Mouse (Mus musculus) adrenal gland, adult (tissue): Measurements from ENCODE around the gene Serpinb1b.

ENCODE experiments used
- DNase-seq, 2 experiments: peaks; one replicate each; pipeline ENCODE4 v3.0.0; 2022 to 2023; ENCODE audit warnings: low spot score in 1 of 2; ENCODE audit not compliant: inconsistent age in 2 of 2

Serpinb1b gene

GRCm38 (mm10) chr13:33090546-33090945, 12.2 kb downstream of the Serpinb1b start:
- DNase-seq: no peak

- no peak for DNase-seq
These were observed 12.9 kb downstream of the Serpinb1b start for GRCm38 (mm10) chr13:33091306-33091705.

GRCm38 (mm10) chr13:33095575-33095974, 17.2 kb downstream of the Serpinb1b start:
- DNase-seq: peak in 1 of 2 experiments; percentile 10

- DNase-seq: peak in 1 of 2 experiments; percentile 57
These were observed 27.3 kb downstream of the Serpinb1b start for GRCm38 (mm10) chr13:33105626-33106025.

- DNase-seq: no peak
These were observed 34.7 kb downstream of the Serpinb1b start for GRCm38 (mm10) chr13:33113054-33113453.

GRCm38 (mm10) chr13:33137717-33138116, 59.3 kb downstream of the Serpinb1b start:
- no peak for DNase-seq

GRCm38 (mm10) chr13:33141435-33141834, 63.1 kb downstream of the Serpinb1b start:
- peak; percentile 51 to 81 for DNase-seq
